Mouse (Mus musculus) liver, adult 2 months (tissue): ENCODE data around the gene Dync1li1. TPM values are rescaled to one million over a fixed set of nuclear protein-coding genes. Genes with fewer than 3 reads are reported as not detected.

ENCODE experiments used
- DNase-seq: peaks from one replicate; pipeline ENCODE4 v3.0.0-alpha.2; 2011; ENCODE audit warnings: low read depth, low spot score; ENCODE audit errors: extremely low read depth
- H3K27ac ChIP-seq: fragments of 200-500 bp; replicated peaks from 2 replicates; pipeline ENCODE4 v1.5.1; 2012; ENCODE audit warnings: low read depth, mild to moderate bottlenecking, control low read depth, inconsistent platforms, low read length; ENCODE audit not compliant: insufficient read depth
- H3K27me3 ChIP-seq: fragments of 200-500 bp; 2 replicates; pipeline ENCODE4 v1.6.1; 2012; ENCODE audit warnings: mild to moderate bottlenecking, moderate library complexity, low read length, inconsistent platforms; ENCODE audit not compliant: control insufficient read depth, insufficient read depth
- H3K36me3 ChIP-seq: fragments of 200-500 bp; 2 replicates; pipeline ENCODE4 v1.6.1; 2012; ENCODE audit warnings: low read length, inconsistent platforms; ENCODE audit not compliant: control insufficient read depth, insufficient read depth
- H3K4me1 ChIP-seq: fragments of 200-500 bp; 2 replicates; pipeline ENCODE4 v1.6.1; 2011; ENCODE audit warnings: low read length; ENCODE audit not compliant: control insufficient read depth, insufficient read depth
- H3K4me3 ChIP-seq: fragments of 200-500 bp; 2 replicates; pipeline ENCODE4 v1.5.1; 2011; ENCODE audit warnings: low read depth, mild to moderate bottlenecking, control low read depth, low read length, moderate library complexity; ENCODE audit not compliant: insufficient read depth
- H3K79me2 ChIP-seq: fragments of 200-500 bp; 2 replicates; pipeline ENCODE4 v1.6.1; 2012; ENCODE audit warnings: inconsistent platforms, mild to moderate bottlenecking, low read length, moderate library complexity; ENCODE audit not compliant: control insufficient read depth, insufficient read depth
- H3K9ac ChIP-seq: fragments of 200-500 bp; 2 replicates; pipeline ENCODE4 v1.6.1; 2012; ENCODE audit warnings: low read depth, mild to moderate bottlenecking, control low read depth, inconsistent platforms, low read length
- CTCF ChIP-seq: fragments of 200-500 bp; IDR thresholded peaks from 2 replicates; pipeline ENCODE4 v1.5.1; 2011; ENCODE audit warnings: low read depth, low read length, control low read depth
- POLR2A ChIP-seq: fragments of 200-500 bp; IDR thresholded peaks from 2 replicates; pipeline ENCODE4 v1.6.1; 2011; ENCODE audit warnings: low read length, control low read depth; ENCODE audit not compliant: insufficient read depth; ENCODE audit errors: extremely low read depth
- WGBS: fragments of 180-500 bp; shearing (Covaris S2); methylation state at CpG from one replicate; pipeline ENCODE4 v1.1.7; 2018; 5-methylcytosine and 5-hydroxymethylcytosine counted together
- polyA plus RNA-seq: library from polyadenylated mRNA; depleted of rRNA; stranded (reverse); fragments of >200 nt; gene quantifications from 2 replicates; pipeline ENCODE4 v1.2.3, GENCODE M21; 2012
- total RNA-seq: library from RNA; depleted of rRNA; stranded (reverse); fragments of >200 nt; gene quantifications from 2 replicates; pipeline ENCODE4 v1.2.3, GENCODE M21; 2014

Dync1li1 gene
- total and polyA plus RNA-seq, 2 experiments, result 4.5 to 16.1 TPM

GRCm38 (mm10) chr9:114747012-114747411, 58.4 kb downstream of the Dync1li1 start:
- 89% methylated on average over 10 of the region's 10 CpGs for WGBS
- no peaks in the 10 kb centered on the region for H3K79me2 ChIP-seq
- H3K4me1 ChIP-seq, result peaks cover 3% of the 10 kb centered on the region; the same call in 1 of the 2 replicates
- H3K27ac ChIP-seq, result no peak overlapping the region
- no peak overlapping the region for H3K4me3 ChIP-seq
- no peaks in the 10 kb centered on the region for H3K27me3 ChIP-seq
- no peak for DNase-seq
- no peak overlapping the region for H3K9ac ChIP-seq
- peaks cover 21% of the 10 kb centered on the region for H3K36me3 ChIP-seq
- no peak for TF ChIP-seq CTCF

GRCm38 (mm10) chr9:114747466-114747865, 58.9 kb downstream of the Dync1li1 start:
- H3K4me3 ChIP-seq, result no peak overlapping the region
- peaks cover 19% of the 10 kb centered on the region for H3K36me3 ChIP-seq
- H3K9ac ChIP-seq, result no peak overlapping the region
- H3K27me3 ChIP-seq, result no peaks in the 10 kb centered on the region
- 94% methylated on average over 12 of the region's 12 CpGs for WGBS
- H3K79me2 ChIP-seq, result no peaks in the 10 kb centered on the region
- no peak overlapping the region for H3K27ac ChIP-seq
- DNase-seq, result no peak
- peaks cover 3% of the 10 kb centered on the region for H3K4me1 ChIP-seq
- TF ChIP-seq POLR2A (no peak), CTCF (no peak)

- Histone ChIP-seq H3K27ac (no peak overlapping the region), H3K36me3 (peaks cover 13% of the 10 kb centered on the region), H3K79me2 (no peaks in the 10 kb centered on the region), H3K4me1 (peaks cover 2% of the 10 kb centered on the region; the same call in 1 of the 2 replicates), H3K27me3 (no peaks in the 10 kb centered on the region), H3K9ac (no peak overlapping the region), H3K4me3 (no peak overlapping the region)
- TF ChIP-seq CTCF, result 0 out of 2 replicates have a peak, but pooled peaks have one; percentile 5
- no peak for TF ChIP-seq POLR2A
- WGBS, result 86% methylated on average over 3 of the region's 3 CpGs
- DNase-seq, result no peak
Observed at GRCm38 (mm10) chr9:114751582-114751981, 63.0 kb downstream of the Dync1li1 start.

GRCm38 (mm10) chr9:114752311-114752710, 63.7 kb downstream of the Dync1li1 start:
- WGBS, result 68% methylated on average over 9 of the region's 9 CpGs
- DNase-seq, result no peak
- TF ChIP-seq CTCF, result no peak
- no peak for TF ChIP-seq POLR2A
- Histone ChIP-seq H3K27me3 (no peaks in the 10 kb centered on the region), H3K4me1 (peaks cover 2% of the 10 kb centered on the region; the same call in 1 of the 2 replicates), H3K9ac (no peak overlapping the region), H3K79me2 (no peaks in the 10 kb centered on the region), H3K4me3 (no peak overlapping the region), H3K27ac (no peak overlapping the region), H3K36me3 (peaks cover 6% of the 10 kb centered on the region; the same call in 1 of the 2 replicates)

- no peaks in the 10 kb centered on the region for H3K27me3 ChIP-seq
- no peak overlapping the region for H3K27ac ChIP-seq
- peaks cover 2% of the 10 kb centered on the region; the same call in 1 of the 2 replicates for H3K4me1 ChIP-seq
- H3K36me3 ChIP-seq, result peaks cover 6% of the 10 kb centered on the region; the same call in 1 of the 2 replicates
- peak overlapping the region; percentile 53 for H3K9ac ChIP-seq
- DNase-seq, result peak; percentile 86
- TF ChIP-seq CTCF (peak; percentile 94), POLR2A (no peak)
- H3K79me2 ChIP-seq, result no peaks in the 10 kb centered on the region
- H3K4me3 ChIP-seq, result peak overlapping the region; percentile 66
- 2% methylated on average over 36 of the region's 36 CpGs for WGBS
Observed at GRCm38 (mm10) chr9:114752863-114753484, 64.4 kb downstream of the Dync1li1 start.

- no peak for DNase-seq
- H3K36me3 ChIP-seq, result no peaks in the 10 kb centered on the region
- no peaks in the 10 kb centered on the region for H3K27me3 ChIP-seq
- H3K79me2 ChIP-seq, result no peaks in the 10 kb centered on the region
- no peaks in the 10 kb centered on the region for H3K4me1 ChIP-seq
- no peak overlapping the region for H3K4me3 ChIP-seq
- no peak overlapping the region for H3K27ac ChIP-seq
- WGBS, result 69% methylated on average over 7 of the region's 7 CpGs
- TF ChIP-seq CTCF, result no peak
- no peak for TF ChIP-seq POLR2A
- H3K9ac ChIP-seq, result no peak overlapping the region
Observed at GRCm38 (mm10) chr9:114758272-114758671, 69.7 kb downstream of the Dync1li1 start.
